Mouse (Mus musculus): ENCODE measurements around the gene Cfap97d2.

DNA sequence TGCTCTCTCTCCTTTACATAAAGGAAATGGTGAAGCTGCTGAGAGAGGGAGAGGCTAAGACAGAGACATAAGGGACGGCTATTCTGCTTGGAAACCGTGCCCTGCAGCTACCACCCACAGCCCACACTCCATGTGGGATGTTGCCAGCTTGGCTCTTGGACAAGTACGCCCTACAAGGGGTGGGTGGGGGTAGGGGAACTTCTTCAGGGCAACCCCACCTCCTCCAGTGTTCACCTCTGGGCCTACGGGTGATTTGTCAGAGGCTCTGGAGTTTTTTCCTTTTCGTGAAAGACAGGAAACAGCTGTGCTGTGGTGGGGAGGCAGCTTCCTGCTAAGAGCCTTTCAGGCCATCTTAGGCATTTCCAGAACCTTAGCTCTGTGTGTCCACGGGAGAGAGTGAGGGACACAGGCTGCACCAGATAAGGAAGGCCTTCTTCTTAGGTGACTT, 34.7 kb downstream of the Cfap97d2 start:
- TF ChIP-seq CTCF (IDR thresholded peaks at IDR 0.05; ENCODE audit: low read depth, low read length): no peak
- TF ChIP-seq POLR2AphosphoS5 (IDR thresholded peaks at IDR 0.05; ENCODE audit: insufficient replicate concordance, low read depth, low read length): no peak
- no peak for TF ChIP-seq GATA1 (IDR thresholded peaks at IDR 0.05; ENCODE audit: borderline replicate concordance, low read length)

All from G1E (cell line).